Mouse (Mus musculus) heart, postnatal 36 days (tissue): ENCODE measurements around the gene Mapk13. TPM values are rescaled to one million over a fixed set of nuclear protein-coding genes. Genes with fewer than 3 reads are reported as not detected.
"Not testable (repeated sequence)": the region's sequence is repeated elsewhere in the genome, so short reads cannot be mapped to it uniquely, and the experiment has no call there.

Experiments
- DNase-seq, 2 experiments: peaks; one replicate each; pipeline ENCODE4 v3.0.0; 2021 to 2022
- intact Hi-C: fragments of 180-260 bp; cut with DNase I; formaldehyde crosslinking; loops from one replicate; pipeline ENCODE4 v1.15.1; 2025
- total RNA-seq, 2 experiments: library from RNA; stranded (reverse); gene quantifications; 2 replicates each; pipeline ENCODE4 v1.2.3; 2021

Gene Mapk13
- total RNA-seq, 2 experiments from 2014 or later = 0.19 TPM; not detected in 1

GRCm38 (mm10) chr17:28771289-28771688, 2.2 kb downstream of the Mapk13 start:
- intact Hi-C loops = no loop called here
- no peak for DNase-seq

- DNase-seq, intact Hi-C loops: not testable (repeated sequence)
Observed at GRCm38 (mm10) chr17:28774303-28774702, 5.2 kb downstream of the Mapk13 start.

- no peak for DNase-seq
- intact Hi-C loops = no loop called here
Observed at GRCm38 (mm10) chr17:28775161-28775560, 6.1 kb downstream of the Mapk13 start.

GRCm38 (mm10) chr17:28776817-28777216, 7.7 kb downstream of the Mapk13 start:
- intact Hi-C loops = no loop called here

GRCm38 (mm10) chr17:28777231-28778005, 8.3 kb downstream of the Mapk13 start:
- intact Hi-C loops = no loop called here
- DNase-seq = peak; percentile 46 to 50

More at GRCm38 (mm10) chr17:28776817-28777216, 7.7 kb downstream of the Mapk13 start:
- DNase-seq = no peak

- intact Hi-C loops = no loop called here
- no peak for DNase-seq
Observed at GRCm38 (mm10) chr17:28779735-28780134, 10.6 kb downstream of the Mapk13 start.

- no peak for DNase-seq
- intact Hi-C loops = no loop called here
Observed at GRCm38 (mm10) chr17:28780836-28781235, 11.7 kb downstream of the Mapk13 start.

GRCm38 (mm10) chr17:28781290-28782045, 12.4 kb downstream of the Mapk13 start:
- intact Hi-C loops = no loop called here

GRCm38 (mm10) chr17:28785036-28785435, 15.9 kb downstream of the Mapk13 start:
- intact Hi-C loops = no loop called here
- no peak for DNase-seq

More at GRCm38 (mm10) chr17:28781290-28782045, 12.4 kb downstream of the Mapk13 start:
- no peak for DNase-seq

GRCm38 (mm10) chr17:28787507-28787906, 18.4 kb downstream of the Mapk13 start:
- intact Hi-C loops = no loop called here
- no peak for DNase-seq

- intact Hi-C loops = no loop called here
- DNase-seq = no peak
Observed at GRCm38 (mm10) chr17:28797031-28797430, 27.9 kb downstream of the Mapk13 start.

- intact Hi-C loops = loop anchor here (1.0 to 2.0 kb wide), 2 partner anchors 37 to 109 kb away; partner anchors contain the start of gene Slc26a8
- no peak for DNase-seq
Observed at GRCm38 (mm10) chr17:28799291-28800160, 30.4 kb downstream of the Mapk13 start.

- intact Hi-C loops = loop anchor here (1.0 to 2.0 kb wide), 2 partner anchors 37 to 110 kb away; partner anchors contain the start of gene Slc26a8
- no peak for DNase-seq
Observed at GRCm38 (mm10) chr17:28800281-28800670, 31.2 kb downstream of the Mapk13 start.

- intact Hi-C loops = loop anchor here (1.0 to 2.0 kb wide), 2 partner anchors 38 to 111 kb away; partner anchors contain the start of gene Slc26a8
- DNase-seq = peak; percentile 78 to 88
Observed at GRCm38 (mm10) chr17:28800671-28801412, 31.7 kb downstream of the Mapk13 start, which contains the start of gene Brpf3. Gene Brpf3, plus strand, starts transcription at chr17:28801090.

GRCm38 (mm10) chr17:28801474-28802005, 32.4 kb downstream of the Mapk13 start:
- DNase-seq = peak; percentile 98 to 99
- intact Hi-C loops = loop anchor here (2.0 kb wide), 1 partner anchor 39 kb away; no protein-coding TSS in a partner anchor

GRCm38 (mm10) chr17:28802006-28802481, 32.9 kb downstream of the Mapk13 start:
- no peak for DNase-seq
- intact Hi-C loops = no loop called here

- intact Hi-C loops = no loop called here
Observed at GRCm38 (mm10) chr17:28803316-28803715, 34.2 kb downstream of the Mapk13 start.

GRCm38 (mm10) chr17:28804973-28805372, 35.9 kb downstream of the Mapk13 start:
- intact Hi-C loops = no loop called here
- no peak for DNase-seq

More at GRCm38 (mm10) chr17:28803316-28803715, 34.2 kb downstream of the Mapk13 start:
- no peak for DNase-seq

GRCm38 (mm10) chr17:28806770-28807169, 37.7 kb downstream of the Mapk13 start:
- DNase-seq = no peak
- intact Hi-C loops = no loop called here
